Mouse (Mus musculus): ENCODE results near the gene Tmem33. TPM values are rescaled to one million over a fixed set of nuclear protein-coding genes. Genes with fewer than 3 reads are reported as not detected.

The Tmem33 gene
- total RNA-seq, 2 experiments from 2014 or later = 157 to 164 TPM

DNA sequence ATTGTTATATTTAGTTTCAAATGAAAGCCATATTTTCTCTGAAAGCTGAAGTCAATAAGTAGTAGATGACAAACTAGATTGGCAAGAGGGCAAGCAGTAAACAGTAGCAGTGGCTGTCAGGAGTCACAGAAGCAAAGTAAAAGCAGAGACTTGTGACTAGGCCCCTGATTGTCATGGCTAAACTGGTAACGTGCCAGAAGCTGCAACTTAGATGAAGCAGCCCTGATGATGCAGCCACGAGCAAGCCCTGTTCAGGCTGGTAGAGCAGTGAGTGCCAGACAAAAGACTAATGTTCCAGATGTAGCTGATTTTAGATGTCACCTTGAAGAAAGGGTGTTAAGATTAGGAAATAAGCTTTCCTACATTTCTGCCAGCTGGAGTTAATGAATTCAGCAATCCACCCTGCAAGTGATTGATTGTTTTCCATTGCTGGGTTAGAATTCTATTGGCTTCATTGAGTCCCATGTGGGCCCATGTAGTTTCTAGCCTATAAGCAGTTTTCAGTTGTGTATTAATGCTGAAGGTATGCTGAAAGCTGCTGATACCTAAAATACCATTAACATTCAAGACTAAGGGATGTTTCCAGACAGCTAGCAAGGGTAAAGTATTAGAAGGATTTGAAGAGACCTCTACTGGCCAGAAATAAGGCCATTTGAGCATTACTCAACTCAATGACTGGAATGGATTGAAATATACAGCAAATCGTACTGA, 51.6 kb downstream of the Tmem33 start:
- DNase-seq (ENCODE audit: low spot score in 2 of 2) = no peak

DNA sequence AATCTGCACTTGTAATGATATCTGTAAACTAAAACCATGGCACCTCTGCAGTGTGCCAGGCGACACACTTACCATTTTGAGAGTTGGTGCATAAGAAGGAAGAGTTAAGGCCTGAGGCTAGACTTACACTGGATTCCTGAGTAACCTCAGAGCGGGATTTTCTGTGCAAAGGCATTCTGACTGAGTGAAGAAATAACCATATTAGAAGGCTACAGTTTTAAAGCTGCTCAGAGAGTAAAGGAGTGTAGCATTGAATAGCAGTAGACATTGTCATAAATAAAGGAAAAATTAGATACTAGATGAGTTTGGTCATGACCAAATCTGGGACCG, 52.1 kb downstream of the Tmem33 start:
- DNase-seq (ENCODE audit: low spot score in 2 of 2) = no peak

DNA sequence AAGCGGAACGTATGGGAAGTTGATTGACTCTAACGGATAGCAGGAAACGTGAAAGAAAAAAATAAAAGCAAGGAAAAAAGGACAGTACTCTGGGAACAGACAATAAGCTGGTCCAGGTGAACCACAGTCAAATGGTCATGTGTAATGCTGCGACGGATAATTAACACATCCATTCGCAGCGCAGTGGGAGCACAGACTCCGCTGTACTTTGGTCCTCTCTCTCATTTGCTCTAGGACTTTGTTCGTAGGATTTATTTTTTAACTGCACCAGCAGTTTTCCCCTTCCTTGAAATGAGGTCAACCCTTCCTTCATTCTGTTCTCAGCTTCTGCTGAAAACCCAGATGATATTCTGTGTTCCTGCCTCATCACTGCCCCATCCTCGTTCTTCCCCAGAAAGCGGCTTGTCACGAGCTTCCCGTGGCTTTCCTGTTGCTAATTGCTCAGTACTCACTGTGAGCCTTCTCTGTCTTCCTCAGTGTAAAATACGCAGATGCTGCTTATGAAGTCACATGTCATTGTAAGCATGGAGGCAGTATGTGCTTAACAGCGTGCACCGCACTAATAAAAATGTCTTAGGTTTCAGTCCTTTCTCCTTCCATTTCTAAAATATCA, 61.4 kb downstream of the Tmem33 start:
- DNase-seq (ENCODE audit: low spot score in 2 of 2) = no peak

DNA sequence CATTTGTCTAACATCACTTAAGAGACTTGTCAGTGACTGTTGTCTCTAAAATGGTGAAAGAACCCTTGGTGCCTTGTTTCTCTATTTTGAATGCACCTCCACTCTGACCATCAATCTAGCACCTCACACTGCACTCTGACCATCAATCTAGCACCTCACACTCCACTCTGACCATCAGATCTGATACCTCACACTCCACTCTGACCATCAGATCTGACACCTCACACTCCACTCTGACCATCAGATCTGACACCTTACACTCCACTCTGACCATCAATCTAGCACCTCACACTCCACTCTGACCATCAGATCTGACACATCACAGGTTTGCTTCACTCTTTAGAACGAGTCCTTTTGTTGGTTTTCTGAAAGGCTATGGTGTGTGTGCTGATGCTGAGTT, 63.7 kb downstream of the Tmem33 start:
- DNase-seq (ENCODE audit: low spot score in 2 of 2) = no peak

DNA sequence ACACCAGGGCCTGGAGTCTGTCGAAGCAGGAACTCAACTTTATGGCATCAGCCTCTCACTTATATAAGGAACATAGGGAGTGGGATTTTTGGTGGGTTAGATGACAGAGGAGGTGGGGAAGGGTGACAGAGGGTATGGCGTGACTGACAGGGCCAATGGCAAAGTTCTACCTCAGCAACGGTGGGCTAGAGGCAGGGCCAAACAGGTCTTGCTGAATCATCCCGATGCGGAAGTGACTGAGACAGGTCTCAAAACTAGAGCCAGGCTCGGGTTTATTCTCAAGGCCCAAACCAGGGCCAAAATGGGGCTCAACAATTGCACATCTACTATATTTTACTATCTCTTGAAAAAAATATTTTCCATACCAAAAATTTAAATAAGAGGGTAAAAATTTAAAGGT, 80.4 kb downstream of the Tmem33 start:
- no peak for DNase-seq (ENCODE audit: low spot score in 2 of 2)

Other genes starting within 250 kb of the Tmem33 start
- gene Phox2b, start 161.3 kb upstream of the Tmem33 start, total RNA-seq (2021) = 10 to 100 TPM; 15.6 to 17.2 TPM
- 100 to 1,000 TPM; 122 to 139 TPM for gene Slc30a9, start 46.4 kb downstream of the Tmem33 start, total RNA-seq (2021)
- gene Bend4, start 167.7 kb downstream of the Tmem33 start, total RNA-seq (2021) = under 1 TPM; 0.73 to 0.93 TPM